Mouse (Mus musculus): ENCODE data around the gene M6pr.

DNA sequence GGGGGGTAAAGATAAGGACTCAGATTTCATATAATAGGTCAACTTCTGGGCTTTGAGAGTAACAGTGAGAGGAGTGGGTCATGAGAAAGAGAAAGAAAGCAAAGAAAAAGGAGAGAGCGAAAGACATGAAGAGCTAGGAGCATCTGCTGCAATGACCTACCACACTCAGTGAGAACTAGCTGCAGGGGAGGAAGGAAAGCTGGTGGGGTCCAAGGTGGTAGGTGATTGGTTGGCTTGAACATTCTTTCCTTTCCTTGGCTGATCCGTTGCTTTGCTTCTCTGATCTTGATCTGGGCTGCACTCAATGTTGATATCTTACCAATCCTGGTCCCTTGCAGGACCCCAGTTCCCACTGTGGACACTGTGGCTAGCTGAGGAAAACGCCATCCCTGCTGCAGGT, 58.5 kb downstream of the M6pr start:
- TF ChIP-seq POLR2A (IDR thresholded peaks at IDR 0.05; ENCODE audit: borderline replicate concordance, control insufficient read depth, low read depth, low read length) (no peak), CTCF (IDR thresholded peaks at IDR 0.05; ENCODE audit: control insufficient read depth, insufficient read depth, low read length) (no peak)

All from bone marrow, adult 2 months (tissue).